31 mouse cellular contexts compared by ENCODE assay signal in genomic region chr12:111584401-111584800, GRCm38 (mm10).
"Had no signal": no experiment of that assay in that cellular context is flagged by ENCODE, and none has a peak within 500 bp of the region (broad histone marks: within the 10 kb centered on the region; RNA-seq: fewer than 3 reads in every experiment).

No protein-coding gene starts in this region.

- H3K27me3 ChIP-seq: heart, embryonic 12.5 days; heart, embryonic 13.5 days; heart, embryonic 15.5 days; hindbrain, embryonic 12.5 days; hindbrain, embryonic 13.5 days; hindbrain, embryonic 15.5 days; intestine, embryonic 15.5 days; kidney, embryonic 15.5 days had no signal

- H3K4me2 ChIP-seq: heart, embryonic 11.5 days; heart, embryonic 12.5 days; heart, embryonic 13.5 days; heart, embryonic 15.5 days; hindbrain, embryonic 12.5 days; hindbrain, embryonic 13.5 days; hindbrain, embryonic 14.5 days; hindbrain, embryonic 15.5 days; intestine, embryonic 15.5 days; kidney, embryonic 15.5 days had no signal

- H3K9ac ChIP-seq: heart, embryonic 12.5 days; heart, embryonic 13.5 days; heart, embryonic 15.5 days; hindbrain, embryonic 12.5 days; hindbrain, embryonic 13.5 days; hindbrain, embryonic 14.5 days; hindbrain, embryonic 15.5 days; intestine, embryonic 15.5 days; kidney, embryonic 15.5 days had no signal

- H3K36me3 ChIP-seq: heart, embryonic 12.5 days; heart, embryonic 13.5 days; heart, embryonic 15.5 days; hindbrain, embryonic 12.5 days; hindbrain, embryonic 13.5 days; hindbrain, embryonic 15.5 days; intestine, embryonic 15.5 days had no signal

- H3K9me3 ChIP-seq: heart, embryonic 12.5 days; heart, embryonic 13.5 days; heart, embryonic 15.5 days; hindbrain, embryonic 10.5 days; hindbrain, embryonic 12.5 days; hindbrain, embryonic 13.5 days; hindbrain, embryonic 15.5 days; intestine, embryonic 15.5 days; kidney, embryonic 15.5 days had no signal

- H3K27ac ChIP-seq: heart, embryonic 13.5 days; heart, embryonic 15.5 days; hindbrain, embryonic 10.5 days; hindbrain, embryonic 12.5 days; hindbrain, embryonic 13.5 days; hindbrain, embryonic 14.5 days; hindbrain, embryonic 15.5 days; hindbrain, postnatal 0 days; intestine, embryonic 15.5 days; kidney, embryonic 15.5 days; kidney, postnatal 0 days; layer of hippocampus, adult 2 months; left cerebral cortex, adult 2 months had no signal

- DNase-seq: heart, postnatal 10 days; heart, postnatal 14 days; heart, postnatal 36 days; heart, postnatal 4 days; kidney, adult 11 months; kidney, adult 18-20 months; kidney, adult 2 months; kidney, adult 8-10 months; kidney, adult 9 months; kidney, postnatal 10 days; kidney, postnatal 14 days; kidney, postnatal 25 days; kidney, postnatal 36 days; kidney, postnatal 4 days; layer of hippocampus, adult 9-11 months; layer of hippocampus, postnatal 36 days had no signal

- H3K4me3 ChIP-seq: heart, embryonic 12.5 days; heart, embryonic 13.5 days; heart, embryonic 15.5 days; hindbrain, embryonic 10.5 days; hindbrain, embryonic 12.5 days; hindbrain, embryonic 13.5 days; hindbrain, embryonic 15.5 days; intestine, embryonic 15.5 days; kidney, embryonic 15.5 days; layer of hippocampus, adult 2 months; left cerebral cortex, adult 2 months had no signal

- H3K4me1 ChIP-seq: hindbrain, embryonic 12.5 days; hindbrain, embryonic 15.5 days; kidney, embryonic 15.5 days had no signal
